Mouse (Mus musculus): Measurements from ENCODE around the gene Gm340.

DNA sequence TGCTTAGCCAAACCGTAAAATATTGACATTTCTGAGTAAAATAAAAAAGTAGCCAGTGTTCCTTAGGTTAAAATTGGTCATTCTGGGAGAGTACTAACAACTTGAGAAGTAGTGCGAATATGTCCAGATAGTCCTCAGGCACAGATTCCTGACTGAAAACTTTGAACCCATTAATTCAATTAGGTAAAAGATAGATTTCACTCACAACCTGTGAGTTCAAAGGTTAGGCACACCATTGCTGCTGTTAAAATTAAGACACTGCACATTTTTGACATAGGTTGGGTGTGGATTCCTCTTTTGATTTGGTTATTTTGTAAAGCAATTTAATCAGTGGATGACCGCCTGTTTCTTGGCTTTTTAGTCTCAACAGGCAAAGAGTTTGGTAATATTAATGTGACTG, 21.3 kb upstream of the Gm340 start:
- TF ChIP-seq CTCF (IDR thresholded peaks at IDR 0.05; ENCODE audit: low read depth) (no peak), EP300 (IDR thresholded peaks at IDR 0.05; ENCODE audit: low read depth) (no peak)

All from heart, postnatal 0 days (tissue).